Mouse (Mus musculus): Measurements from ENCODE around the gene Tagap. TPM values are rescaled to one million over a fixed set of nuclear protein-coding genes. Genes with fewer than 3 reads are reported as not detected.

Tagap gene
- polyA plus RNA-seq, 1 experiment from 2014 or later, result 0.43 TPM

- Histone ChIP-seq H3K36me3 (no peaks in the 10 kb centered on the region), H3K9me3 (replicated peaks) (peaks cover 9% of the 10 kb centered on the region), H3K27me3 (replicated peaks) (peaks cover 26% of the 10 kb centered on the region; the same call in 1 of the 2 replicates), H3K9ac (no peak overlapping the region), H3K4me1 (replicated peaks) (no peaks in the 10 kb centered on the region), H3K27ac (ENCODE audit: poor library complexity, severe bottlenecking) (no peak overlapping the region), H3K4me2 (no peak overlapping the region), H3K4me3 (no peak overlapping the region)
- WGBS, result 61% methylated on average over 9 of the region's 9 CpGs
- no peak for ATAC-seq (ENCODE audit: insufficient number of reproducible peaks, low FRiP score)
Observed at GRCm38 (mm10) chr17:7915791-7916190, 10.0 kb upstream of the Tagap start.

DNA sequence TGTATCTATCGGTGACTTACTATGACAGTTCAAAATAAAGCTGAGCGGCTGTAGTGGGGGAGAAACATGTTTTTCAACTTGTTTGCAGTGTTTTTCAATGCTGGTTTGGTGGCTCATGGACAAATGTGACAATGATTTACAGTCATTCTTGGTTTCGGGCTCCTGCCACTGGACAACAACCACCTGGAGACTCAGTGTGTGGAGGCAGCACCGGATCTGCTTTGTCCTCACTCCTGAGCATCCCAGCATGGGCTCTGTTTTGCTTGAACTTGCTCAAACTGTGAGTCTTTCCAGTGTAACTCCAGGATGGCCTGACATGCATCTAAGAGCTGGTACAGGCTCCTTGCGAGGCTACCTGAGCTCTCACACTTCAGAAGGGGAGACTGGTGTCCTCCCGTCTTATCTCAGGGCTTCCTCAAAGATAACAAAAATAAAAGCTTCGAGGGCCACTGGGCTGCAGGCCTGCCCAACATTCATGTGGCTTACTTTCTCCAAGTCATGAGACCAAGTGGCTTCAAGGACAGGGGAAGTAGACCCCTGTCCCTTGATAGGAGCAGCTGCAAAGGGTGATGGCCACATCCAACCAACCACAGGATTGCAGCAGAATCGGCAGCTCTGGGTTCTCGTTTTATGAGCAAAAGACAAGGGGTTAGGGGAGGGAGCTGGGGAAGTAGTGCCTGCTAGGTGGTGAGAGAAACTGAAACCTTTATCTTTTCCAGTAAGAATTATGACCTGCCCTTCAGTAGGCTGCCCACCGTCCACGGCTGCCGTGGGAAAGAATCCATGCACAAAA, 8.8 kb upstream of the Tagap start:
- no peak for ATAC-seq (ENCODE audit: insufficient number of reproducible peaks, low FRiP score)

GRCm38 (mm10) chr17:7918355-7918754, 7.4 kb upstream of the Tagap start:
- no peak overlapping the region for H3K4me2 ChIP-seq
- no peak overlapping the region for H3K4me3 ChIP-seq
- peaks cover 38% of the 10 kb centered on the region for H3K27me3 ChIP-seq (replicated peaks)
- no peak overlapping the region for H3K9ac ChIP-seq
- no peaks in the 10 kb centered on the region for H3K36me3 ChIP-seq
- WGBS, result 77% methylated on average over 2 of the region's 2 CpGs
- H3K9me3 ChIP-seq (replicated peaks), result peaks cover 4% of the 10 kb centered on the region; the same call in 1 of the 2 replicates
- ATAC-seq (ENCODE audit: insufficient number of reproducible peaks, low FRiP score), result no peak
- H3K27ac ChIP-seq (ENCODE audit: poor library complexity, severe bottlenecking), result no peak overlapping the region
- no peaks in the 10 kb centered on the region for H3K4me1 ChIP-seq (replicated peaks)

More for the DNA sequence above, 8.8 kb upstream of the Tagap start:
- H3K4me3 ChIP-seq, result no peak overlapping the region
- peaks cover 31% of the 10 kb centered on the region for H3K27me3 ChIP-seq (replicated peaks)
- H3K4me1 ChIP-seq (replicated peaks), result no peaks in the 10 kb centered on the region
- H3K36me3 ChIP-seq, result no peaks in the 10 kb centered on the region
- H3K9ac ChIP-seq, result no peak overlapping the region
- H3K9me3 ChIP-seq (replicated peaks), result 0 out of 2 replicates have a peak, but pooled peaks cover 3% of the 10 kb centered on the region
- WGBS, result 45% methylated on average over 12 of the region's 12 CpGs
- no peak overlapping the region for H3K27ac ChIP-seq (ENCODE audit: poor library complexity, severe bottlenecking)
- H3K4me2 ChIP-seq, result no peak overlapping the region

DNA sequence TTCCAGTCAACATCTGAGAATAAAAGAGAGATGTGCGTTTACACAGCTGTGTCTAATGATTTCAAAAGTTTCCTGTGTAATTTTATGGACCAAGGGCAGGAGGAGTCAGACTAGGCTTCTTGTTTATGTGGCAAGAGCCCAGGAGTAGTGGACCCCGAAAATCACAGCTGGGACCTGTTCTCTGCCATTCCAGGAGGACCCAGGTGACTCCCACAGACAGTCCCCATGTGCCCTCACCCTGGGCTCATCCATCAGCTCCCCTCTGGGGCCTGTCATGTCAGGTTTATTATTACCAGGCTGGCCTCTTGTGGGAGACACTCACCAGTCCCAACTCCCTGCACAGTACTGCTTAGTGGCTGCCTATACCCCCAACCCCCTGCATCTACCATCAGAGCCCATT, 6.6 kb upstream of the Tagap start:
- no peak overlapping the region for H3K4me3 ChIP-seq
- ATAC-seq (ENCODE audit: insufficient number of reproducible peaks, low FRiP score), result no peak
- no peaks in the 10 kb centered on the region for H3K36me3 ChIP-seq
- H3K4me2 ChIP-seq, result no peak overlapping the region
- no peak overlapping the region for H3K9ac ChIP-seq
- peaks cover 34% of the 10 kb centered on the region for H3K27me3 ChIP-seq (replicated peaks)
- 65% methylated on average over 2 of the region's 2 CpGs for WGBS
- peaks cover 4% of the 10 kb centered on the region; the same call in 1 of the 2 replicates for H3K9me3 ChIP-seq (replicated peaks)
- H3K27ac ChIP-seq (ENCODE audit: poor library complexity, severe bottlenecking), result no peak overlapping the region
- H3K4me1 ChIP-seq (replicated peaks), result peaks cover 6% of the 10 kb centered on the region

GRCm38 (mm10) chr17:7922564-7922963, 3.2 kb upstream of the Tagap start:
- Histone ChIP-seq H3K36me3 (no peaks in the 10 kb centered on the region), H3K9me3 (replicated peaks) (peaks cover 4% of the 10 kb centered on the region; the same call in 1 of the 2 replicates), H3K4me3 (no peak overlapping the region), H3K27me3 (replicated peaks) (peaks cover 40% of the 10 kb centered on the region), H3K9ac (no peak overlapping the region), H3K4me2 (no peak overlapping the region), H3K27ac (ENCODE audit: poor library complexity, severe bottlenecking) (no peak overlapping the region), H3K4me1 (replicated peaks) (peaks cover 17% of the 10 kb centered on the region)
- no peak for ATAC-seq (ENCODE audit: insufficient number of reproducible peaks, low FRiP score)
- 88% methylated on average over 5 of the region's 5 CpGs for WGBS

DNA sequence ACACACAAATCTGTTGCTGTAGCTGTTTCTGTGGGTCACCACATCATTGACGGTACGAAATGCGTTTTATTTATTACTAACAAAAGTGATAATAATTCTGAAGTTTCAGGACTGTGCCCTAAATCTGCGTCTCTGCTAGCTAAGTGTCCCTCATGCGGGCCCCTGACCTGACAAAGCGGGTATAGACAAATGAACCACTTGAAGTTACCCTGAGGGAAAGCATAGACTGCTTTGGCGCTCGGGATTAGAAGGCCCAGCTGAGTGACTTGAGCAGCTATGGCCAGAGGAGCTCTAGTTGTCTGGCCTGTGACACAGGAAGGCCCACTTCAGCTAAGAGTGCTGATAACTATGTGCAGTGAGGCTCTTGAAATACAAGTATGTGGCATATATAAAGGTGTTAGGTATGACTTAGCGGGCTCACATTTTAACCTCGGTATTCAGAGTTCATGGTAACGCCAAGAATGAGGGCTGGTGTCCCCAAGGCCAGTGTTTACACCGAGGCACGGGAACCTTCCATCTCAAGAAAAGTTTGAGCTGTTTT, 1.5 kb upstream of the Tagap start:
- H3K9ac ChIP-seq, result no peak overlapping the region
- 56% methylated on average over 13 of the region's 13 CpGs for WGBS
- H3K4me3 ChIP-seq, result no peak overlapping the region
- no peak overlapping the region for H3K27ac ChIP-seq (ENCODE audit: poor library complexity, severe bottlenecking)
- no peaks in the 10 kb centered on the region for H3K36me3 ChIP-seq
- H3K4me2 ChIP-seq, result no peak overlapping the region
- ATAC-seq (ENCODE audit: insufficient number of reproducible peaks, low FRiP score), result no peak
- H3K4me1 ChIP-seq (replicated peaks), result peaks cover 17% of the 10 kb centered on the region
- H3K9me3 ChIP-seq (replicated peaks), result peaks cover 4% of the 10 kb centered on the region; the same call in 1 of the 2 replicates
- peaks cover 34% of the 10 kb centered on the region for H3K27me3 ChIP-seq (replicated peaks)

- Histone ChIP-seq H3K9me3 (replicated peaks) (no peaks in the 10 kb centered on the region), H3K4me1 (replicated peaks) (peaks cover 17% of the 10 kb centered on the region), H3K4me3 (no peak overlapping the region), H3K27me3 (replicated peaks) (peaks cover 21% of the 10 kb centered on the region; the same call in 1 of the 2 replicates), H3K9ac (no peak overlapping the region), H3K4me2 (no peak overlapping the region), H3K36me3 (no peaks in the 10 kb centered on the region), H3K27ac (ENCODE audit: poor library complexity, severe bottlenecking) (no peak overlapping the region)
- WGBS, result 66% methylated on average over 24 of the region's 24 CpGs
- no peak for ATAC-seq (ENCODE audit: insufficient number of reproducible peaks, low FRiP score)
Observed at GRCm38 (mm10) chr17:7927582-7928535, 2.1 kb downstream of the Tagap start.

DNA sequence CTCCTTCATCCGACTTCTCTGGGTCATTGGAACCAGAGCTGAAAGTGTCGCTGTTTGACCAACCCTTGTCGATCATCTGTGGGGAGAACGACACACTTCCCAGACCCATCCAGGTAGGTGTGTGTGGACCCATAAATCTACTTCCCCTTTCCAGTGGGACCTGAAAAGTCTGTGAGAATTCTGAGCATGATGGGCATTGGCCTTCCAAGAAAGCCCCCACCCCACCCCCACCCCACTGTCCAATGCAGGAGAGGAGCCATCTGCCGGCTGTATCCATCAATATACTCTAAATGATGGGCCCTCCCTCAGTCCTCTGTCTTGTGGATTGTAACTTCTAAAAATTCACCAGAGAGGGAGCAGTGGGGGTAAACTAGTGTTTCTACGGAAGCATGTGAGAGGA, 2.9 kb downstream of the Tagap start:
- H3K4me2 ChIP-seq, result no peak overlapping the region
- WGBS, result 80% methylated on average over 6 of the region's 6 CpGs
- no peak overlapping the region for H3K9ac ChIP-seq
- H3K4me3 ChIP-seq, result no peak overlapping the region
- H3K9me3 ChIP-seq (replicated peaks), result no peaks in the 10 kb centered on the region
- H3K4me1 ChIP-seq (replicated peaks), result peaks cover 17% of the 10 kb centered on the region
- no peak for ATAC-seq (ENCODE audit: insufficient number of reproducible peaks, low FRiP score)
- H3K36me3 ChIP-seq, result no peaks in the 10 kb centered on the region
- no peak overlapping the region for H3K27ac ChIP-seq (ENCODE audit: poor library complexity, severe bottlenecking)
- peaks cover 21% of the 10 kb centered on the region; the same call in 1 of the 2 replicates for H3K27me3 ChIP-seq (replicated peaks)

DNA sequence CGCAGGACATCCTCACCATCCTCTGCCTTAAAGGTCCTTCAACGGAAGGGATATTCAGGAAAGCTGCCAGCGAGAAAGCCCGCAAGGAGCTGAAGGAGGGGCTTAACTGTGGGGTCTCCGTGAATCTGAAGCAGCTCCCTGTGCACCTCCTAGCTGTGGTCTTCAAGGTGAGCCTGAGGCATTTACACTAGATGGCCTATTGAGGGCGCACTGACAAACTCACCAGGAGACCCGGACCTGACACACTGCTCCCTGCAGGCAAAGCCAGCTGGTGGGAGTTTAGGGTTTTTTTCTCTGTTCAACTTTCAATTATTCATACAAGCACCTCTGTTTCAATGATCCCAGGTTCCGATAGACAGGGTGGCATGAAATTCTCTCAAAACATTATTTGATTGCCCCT, 3.5 kb downstream of the Tagap start:
- Histone ChIP-seq H3K4me3 (no peak overlapping the region), H3K27ac (ENCODE audit: poor library complexity, severe bottlenecking) (no peak overlapping the region), H3K4me1 (replicated peaks) (peaks cover 11% of the 10 kb centered on the region), H3K36me3 (no peaks in the 10 kb centered on the region), H3K27me3 (replicated peaks) (peaks cover 21% of the 10 kb centered on the region; the same call in 1 of the 2 replicates), H3K9ac (no peak overlapping the region), H3K9me3 (replicated peaks) (no peaks in the 10 kb centered on the region), H3K4me2 (no peak overlapping the region)
- no peak for ATAC-seq (ENCODE audit: insufficient number of reproducible peaks, low FRiP score)
- WGBS, result 28% methylated on average over 8 of the region's 8 CpGs

GRCm38 (mm10) chr17:7931096-7931990, 5.5 kb downstream of the Tagap start:
- Histone ChIP-seq H3K4me3 (no peak overlapping the region), H3K9me3 (replicated peaks) (no peaks in the 10 kb centered on the region), H3K36me3 (no peaks in the 10 kb centered on the region), H3K27me3 (replicated peaks) (peaks cover 15% of the 10 kb centered on the region; the same call in 1 of the 2 replicates), H3K4me1 (replicated peaks) (no peaks in the 10 kb centered on the region), H3K27ac (ENCODE audit: poor library complexity, severe bottlenecking) (no peak overlapping the region), H3K9ac (no peak overlapping the region), H3K4me2 (no peak overlapping the region)
- WGBS, result 79% methylated on average over 13 of the region's 13 CpGs
- ATAC-seq (ENCODE audit: insufficient number of reproducible peaks, low FRiP score), result no peak

All from heart, embryonic 12.5 days (tissue).